Mouse (Mus musculus): ENCODE results near the gene Serpina3a. TPM values are rescaled to one million over a fixed set of nuclear protein-coding genes. Genes with fewer than 3 reads are reported as not detected.
"Not testable (repeated sequence)": the region's sequence is repeated elsewhere in the genome, so short reads cannot be mapped to it uniquely, and the experiment has no call there.

Gene Serpina3a
- total RNA-seq (2021), result not detected
- long read RNA-seq, experiment 1, result 0 reads
- long read RNA-seq, experiment 2, result 0 reads

GRCm38 (mm10) chr12:104112333-104112732, at the start of gene Serpina3a:
Gene Serpina3a (plus strand): TSS chr12:104112724.
- intact Hi-C loops (cut with DNase I; ENCODE audit: low total_unique reads); DNase-seq: not testable (repeated sequence)

GRCm38 (mm10) chr12:104064532-104064931, 48.0 kb upstream of the Serpina3a start:
- intact Hi-C loops (cut with DNase I; ENCODE audit: low total_unique reads), result no loop called here
- DNase-seq, result no peak

GRCm38 (mm10) chr12:104064996-104065395, 47.5 kb upstream of the Serpina3a start:
- intact Hi-C loops (cut with DNase I; ENCODE audit: low total_unique reads), result no loop called here
- no peak for DNase-seq

- intact Hi-C loops (cut with DNase I; ENCODE audit: low total_unique reads), result no loop called here
- no peak for DNase-seq
Observed at GRCm38 (mm10) chr12:104066241-104066640, 46.3 kb upstream of the Serpina3a start.

- intact Hi-C loops (cut with DNase I; ENCODE audit: low total_unique reads), result no loop called here
- DNase-seq, result peak; percentile 56
Observed at GRCm38 (mm10) chr12:104067549-104067948, 45.0 kb upstream of the Serpina3a start.

DNA sequence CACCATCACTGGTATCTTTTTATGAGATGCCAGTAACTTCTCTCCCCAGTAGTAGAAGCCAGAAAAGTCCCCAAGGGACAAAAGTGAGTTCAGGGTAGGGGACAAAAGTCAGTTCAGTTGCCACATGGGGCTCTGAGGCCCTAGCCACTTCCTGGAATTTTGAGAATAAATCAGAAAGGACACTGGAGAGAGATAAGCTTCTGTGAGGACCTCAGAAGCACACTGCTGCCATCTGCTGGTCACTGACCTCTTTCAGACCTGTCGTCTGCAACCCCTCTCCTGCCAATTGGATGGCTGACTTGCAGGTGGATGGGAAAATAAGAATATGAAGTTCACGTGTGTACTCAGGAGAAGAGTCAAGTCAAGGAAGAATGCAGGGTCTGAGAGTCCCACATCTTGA, 42.9 kb upstream of the Serpina3a start:
- peak; percentile 64 for DNase-seq
- intact Hi-C loops (cut with DNase I; ENCODE audit: low total_unique reads), result loop anchor here (2.0 to 10.0 kb wide), 2 partner anchors 73 to 345 kb away; no protein-coding TSS in a partner anchor

GRCm38 (mm10) chr12:104071708-104072107, 40.8 kb upstream of the Serpina3a start:
- DNase-seq, result no peak
- intact Hi-C loops (cut with DNase I; ENCODE audit: low total_unique reads), result loop anchor here (10.0 kb wide), 1 partner anchor 343 kb away; no protein-coding TSS in a partner anchor

DNA sequence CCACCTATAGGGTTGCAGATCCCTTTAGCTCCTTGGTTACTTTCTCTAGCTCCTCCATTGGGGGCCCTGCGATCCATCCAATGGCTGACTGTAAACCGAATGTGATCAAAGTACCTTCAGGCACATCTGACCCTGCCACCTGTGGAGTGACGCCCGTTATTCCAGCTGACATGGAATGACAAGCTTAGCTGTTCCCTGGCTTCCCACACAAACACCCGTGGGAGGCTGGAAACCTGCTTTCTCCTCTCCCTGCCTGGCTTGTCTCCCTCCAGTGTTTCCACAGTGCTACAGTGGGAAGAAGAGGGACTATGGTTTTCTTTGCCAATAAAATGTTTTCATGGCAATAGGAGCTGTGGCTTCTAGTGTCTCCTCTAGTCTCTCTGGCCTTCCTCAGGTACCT, 40.2 kb upstream of the Serpina3a start:
- intact Hi-C loops (cut with DNase I; ENCODE audit: low total_unique reads), result loop anchor here (10.0 kb wide), 1 partner anchor 343 kb away; no protein-coding TSS in a partner anchor

DNA sequence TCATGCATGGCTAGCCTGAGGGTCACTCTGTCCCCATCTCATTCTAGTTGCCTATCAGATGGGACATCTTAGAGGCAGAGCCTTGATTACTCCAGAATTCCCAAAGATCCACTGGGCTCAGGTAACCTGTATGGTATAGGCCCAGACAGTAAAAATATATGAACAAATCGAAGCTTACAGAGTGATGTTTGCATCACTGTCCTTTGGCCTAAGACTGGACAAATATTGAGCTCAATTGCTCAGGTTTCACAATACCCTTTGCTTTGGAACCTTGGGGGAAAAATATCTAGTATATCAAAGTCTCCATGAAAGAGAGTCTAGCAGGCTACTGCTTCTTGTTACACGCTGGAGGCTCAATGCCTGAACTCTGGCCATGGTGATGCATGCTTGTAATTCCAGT, 22.4 kb upstream of the Serpina3a start:
- intact Hi-C loops (cut with DNase I; ENCODE audit: low total_unique reads), result no loop called here
- no peak for DNase-seq

More for the DNA sequence above, 40.2 kb upstream of the Serpina3a start:
- no peak for DNase-seq

DNA sequence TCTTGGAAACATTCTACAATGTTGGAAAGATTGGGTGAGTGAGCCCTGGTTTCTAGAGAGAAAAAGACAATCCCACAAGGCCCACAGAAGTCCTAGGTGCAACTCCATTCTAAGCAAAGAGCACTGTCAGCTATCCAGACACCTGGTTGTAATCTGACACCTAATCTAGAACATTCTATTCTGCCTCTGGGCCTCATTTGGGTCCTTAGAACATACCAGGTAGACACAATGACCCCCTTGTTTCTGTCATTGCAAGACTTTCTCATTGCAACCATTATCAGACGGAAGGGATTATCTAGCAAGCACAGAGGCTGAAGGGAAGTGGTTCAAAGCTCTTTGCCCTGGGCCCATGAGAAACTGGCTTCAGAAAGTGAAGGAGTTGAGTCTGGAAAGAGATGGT, 21.2 kb upstream of the Serpina3a start:
- DNase-seq, result no peak
- intact Hi-C loops (cut with DNase I; ENCODE audit: low total_unique reads), result no loop called here

- no peak for DNase-seq
- intact Hi-C loops (cut with DNase I; ENCODE audit: low total_unique reads), result no loop called here
Observed at GRCm38 (mm10) chr12:104100768-104101167, 11.8 kb upstream of the Serpina3a start, which contains the start of gene Serpina5. Gene Serpina5 (plus strand): TSS chr12:104101113.

GRCm38 (mm10) chr12:104105847-104106246, 6.7 kb upstream of the Serpina3a start:
- DNase-seq, result no peak
- intact Hi-C loops (cut with DNase I; ENCODE audit: low total_unique reads), result no loop called here

GRCm38 (mm10) chr12:104106919-104107318, 5.6 kb upstream of the Serpina3a start:
- intact Hi-C loops (cut with DNase I; ENCODE audit: low total_unique reads), result no loop called here

DNA sequence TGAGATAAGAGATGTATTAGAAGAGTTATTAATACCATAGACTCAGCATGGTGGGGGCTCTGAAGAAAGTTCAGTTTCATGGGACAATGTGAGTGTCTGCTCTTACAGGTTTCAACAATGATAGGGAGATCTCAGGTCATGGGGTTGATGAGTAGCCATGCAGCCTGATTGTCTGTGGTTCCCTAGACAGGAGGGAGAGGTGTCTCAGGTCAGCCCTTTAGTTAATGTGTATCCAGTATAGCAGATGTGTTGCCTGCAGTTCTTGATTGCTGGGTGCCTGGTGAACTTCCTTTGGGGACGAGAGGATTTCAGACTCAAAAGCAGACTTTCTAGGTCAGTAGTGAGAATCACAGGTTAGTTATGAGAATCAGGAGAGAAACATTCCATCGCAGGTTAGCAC, 4.0 kb upstream of the Serpina3a start:
- intact Hi-C loops (cut with DNase I; ENCODE audit: low total_unique reads), result no loop called here
- no peak for DNase-seq

More at GRCm38 (mm10) chr12:104106919-104107318, 5.6 kb upstream of the Serpina3a start:
- no peak for DNase-seq

DNA sequence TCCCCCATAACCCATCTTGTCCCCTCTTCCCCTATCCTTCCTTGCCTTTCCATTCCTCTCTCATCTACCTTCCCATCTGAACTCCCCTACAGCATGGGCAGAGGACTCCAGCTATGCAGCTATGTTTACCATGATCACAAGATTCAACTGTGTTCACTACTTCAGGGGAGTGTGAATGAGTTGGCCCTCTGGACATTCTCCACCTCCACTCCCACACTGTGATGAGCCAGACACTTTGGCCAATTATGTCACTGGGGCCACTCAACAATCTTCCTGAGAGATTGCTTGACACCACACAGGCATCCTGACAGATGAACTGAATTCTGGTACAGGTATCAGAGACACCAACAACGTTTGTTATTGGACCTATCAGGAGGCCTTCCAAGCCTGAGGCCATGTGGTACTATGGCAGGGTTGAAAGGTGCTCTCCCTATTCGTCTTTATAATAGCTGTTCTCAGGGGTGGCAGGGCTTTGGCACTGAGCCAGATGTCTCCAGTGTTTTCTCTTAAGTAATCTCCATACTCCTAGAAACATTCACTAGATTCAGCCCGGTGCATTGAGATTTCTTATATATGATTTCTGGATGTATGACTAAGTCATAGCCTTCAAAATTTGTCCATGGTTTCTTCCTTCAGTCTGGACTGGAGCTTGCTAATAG, 2.5 kb downstream of the Serpina3a start:
- no peak for DNase-seq
- intact Hi-C loops (cut with DNase I; ENCODE audit: low total_unique reads), result no loop called here

- DNase-seq, result no peak
Observed at GRCm38 (mm10) chr12:104123097-104123496, 10.6 kb downstream of the Serpina3a start.

GRCm38 (mm10) chr12:104123996-104124395, 11.5 kb downstream of the Serpina3a start:
- no peak for DNase-seq
- intact Hi-C loops (cut with DNase I; ENCODE audit: low total_unique reads), result no loop called here

More at GRCm38 (mm10) chr12:104123097-104123496, 10.6 kb downstream of the Serpina3a start:
- intact Hi-C loops (cut with DNase I; ENCODE audit: low total_unique reads), result no loop called here

DNA sequence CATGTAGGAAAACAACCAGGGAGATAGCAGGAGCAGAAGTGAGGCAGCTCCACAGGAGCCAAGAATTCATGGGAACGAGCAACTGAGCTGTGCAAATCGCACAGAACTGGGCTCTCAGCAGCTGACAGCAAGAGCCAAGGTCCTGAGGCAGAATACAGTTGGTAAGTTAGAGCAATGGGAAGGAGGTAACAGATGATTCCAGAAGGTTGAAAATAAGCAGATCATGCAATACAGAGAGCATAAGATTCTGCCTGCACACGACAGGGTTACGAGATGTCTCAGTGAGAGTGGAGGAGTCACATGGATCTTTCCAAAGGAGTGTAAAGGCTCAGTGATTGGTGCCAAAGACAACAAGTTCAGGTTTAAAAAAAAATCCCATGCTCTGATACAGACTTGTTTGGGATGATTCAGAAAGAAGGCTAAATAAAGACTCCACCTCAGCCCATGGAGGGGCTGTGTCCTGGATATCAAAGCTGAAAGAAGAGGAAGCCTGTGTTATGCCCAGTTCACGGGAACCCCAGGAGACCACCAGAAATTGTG, 12.6 kb downstream of the Serpina3a start:
- no peak for DNase-seq
- intact Hi-C loops (cut with DNase I; ENCODE audit: low total_unique reads), result no loop called here

GRCm38 (mm10) chr12:104127696-104128095, 15.2 kb downstream of the Serpina3a start, which contains the start of gene Serpina3b:
Gene Serpina3b (plus strand): TSS chr12:104127996.
- intact Hi-C loops (cut with DNase I; ENCODE audit: low total_unique reads), result no loop called here
- no peak for DNase-seq

DNA sequence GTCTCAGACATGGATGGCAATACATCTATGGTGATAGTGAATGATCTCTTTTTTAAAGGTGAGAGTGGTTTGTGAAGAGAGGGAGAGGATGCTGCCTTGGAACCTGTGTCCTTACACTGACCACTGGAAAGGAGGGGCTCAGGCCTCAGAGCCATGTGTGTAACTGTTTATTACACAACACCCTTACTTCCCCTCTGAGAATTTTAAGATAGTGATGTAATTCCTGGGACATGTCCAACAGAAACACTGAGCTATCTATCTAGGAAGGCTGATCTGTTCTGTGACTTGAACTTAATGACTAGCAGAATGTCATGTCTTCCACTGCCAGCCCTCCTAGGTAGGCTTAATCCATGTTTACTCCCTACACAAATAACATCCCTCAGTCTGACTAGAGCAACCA, 18.5 kb downstream of the Serpina3a start:
- no peak for DNase-seq
- intact Hi-C loops (cut with DNase I; ENCODE audit: low total_unique reads), result no loop called here

- intact Hi-C loops (cut with DNase I; ENCODE audit: low total_unique reads), result no loop called here
- DNase-seq, result no peak
Observed at GRCm38 (mm10) chr12:104138216-104138615, 25.7 kb downstream of the Serpina3a start.
